ENCODE assay signal across 29 mouse cellular contexts in the genomic region with DNA sequence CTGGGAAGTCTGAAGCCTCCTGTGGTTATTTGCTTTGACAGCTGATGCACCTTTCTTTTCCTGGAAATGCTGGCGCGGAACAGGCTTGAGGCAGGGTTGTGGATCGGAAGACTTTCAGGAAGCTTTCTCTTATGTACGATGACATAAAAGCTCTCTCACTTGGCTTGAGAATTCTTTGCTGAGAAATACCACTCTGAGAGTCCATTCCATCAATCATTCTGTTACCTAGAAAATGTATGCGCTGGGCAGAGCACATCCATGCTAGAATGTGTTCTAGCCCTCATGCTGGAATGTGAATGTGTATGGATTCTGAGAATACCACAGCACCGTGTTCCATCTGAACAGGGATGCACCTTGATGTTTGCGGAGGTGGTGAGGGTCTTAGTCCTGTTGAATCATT. TPM values are rescaled to one million over a fixed set of nuclear protein-coding genes. Genes with fewer than 3 reads are reported as not detected.
"Had no signal": no experiment of that assay in that cellular context is flagged by ENCODE, and none has a peak within 500 bp of the region (broad histone marks: within the 10 kb centered on the region; RNA-seq: fewer than 3 reads in every experiment).

No protein-coding gene starts in this region.

- DNase-seq: gastrocnemius, adult 2 months; gastrocnemius, postnatal 10 days; gastrocnemius, postnatal 25 days; heart, adult 18-20 months; heart, postnatal 10 days; heart, postnatal 4 days; kidney, adult 18-20 months; kidney, adult 8-10 months; kidney, postnatal 10 days; kidney, postnatal 25 days; kidney, postnatal 4 days had no signal

- H3K27me3 ChIP-seq: heart, embryonic 12.5 days; hindbrain, embryonic 12.5 days; intestine, embryonic 15.5 days; limb, embryonic 13.5 days; limb, embryonic 15.5 days; liver, embryonic 12.5 days had no signal

- H3K9me3 ChIP-seq: heart, embryonic 10.5 days; hindbrain, embryonic 10.5 days; hindbrain, embryonic 12.5 days; intestine, embryonic 15.5 days; limb, embryonic 13.5 days; limb, embryonic 15.5 days; liver, embryonic 12.5 days had no signal

- H3K36me3 ChIP-seq: heart, embryonic 10.5 days; heart, embryonic 12.5 days; hindbrain, embryonic 10.5 days; hindbrain, embryonic 12.5 days; intestine, embryonic 15.5 days; limb, embryonic 13.5 days; limb, embryonic 15.5 days; liver, embryonic 12.5 days had no signal

- ATAC-seq: hindbrain, embryonic 16.5 days; inflammation-experienced regulatory T-cells, adult 6 months; intestine, embryonic 15.5 days; intestine, postnatal 0 days; liver, embryonic 12.5 days had no signal

- H3K4me3 ChIP-seq: gastrocnemius, adult 2 months; heart, embryonic 10.5 days; heart, embryonic 12.5 days; hindbrain, embryonic 10.5 days; hindbrain, embryonic 12.5 days; intestine, embryonic 15.5 days; layer of hippocampus, adult 2 months; left cerebral cortex, adult 2 months; limb, embryonic 13.5 days; limb, embryonic 15.5 days; liver, embryonic 12.5 days had no signal

- H3K27ac ChIP-seq: gastrocnemius, adult 2 months; heart, embryonic 10.5 days; hindbrain, embryonic 10.5 days; hindbrain, embryonic 12.5 days; hindbrain, embryonic 14.5 days; intestine, embryonic 15.5 days; layer of hippocampus, adult 2 months; left cerebral cortex, adult 2 months; limb, embryonic 13.5 days; limb, embryonic 15.5 days; liver, embryonic 12.5 days had no signal

- H3K4me1 ChIP-seq: heart, embryonic 10.5 days; heart, embryonic 12.5 days; hindbrain, embryonic 10.5 days; hindbrain, embryonic 12.5 days; intestine, embryonic 15.5 days; limb, embryonic 13.5 days; limb, embryonic 15.5 days had no signal

RNA-seq across cellular contexts. Expression of a gene that starts 15.1 kb away (rescaled TPM):
- polyA plus RNA-seq: liver, adult 2 months had no signal

RNA-seq across cellular contexts. Expression of a gene that starts 51.1 kb away (rescaled TPM):
- total RNA-seq: gastrocnemius, postnatal 25 days; layer of hippocampus, adult 2 months; layer of hippocampus, postnatal 25 days; left cerebral cortex, adult 2 months; left cerebral cortex, postnatal 14 days had no signal
- polyA plus RNA-seq: heart, embryonic 10.5 days; heart, embryonic 12.5 days; hindbrain, embryonic 10.5 days; hindbrain, embryonic 12.5 days; hindbrain, embryonic 14.5 days; hindbrain, embryonic 16.5 days; limb, embryonic 11.5 days; liver, embryonic 12.5 days had no signal
